Mouse (Mus musculus) intestine, embryonic 16.5 days (tissue): ENCODE results near the gene Kidins220. TPM values are rescaled to one million over a fixed set of nuclear protein-coding genes. Genes with fewer than 3 reads are reported as not detected.

Source experiments
- ATAC-seq: fragments of 200-750 bp; cut with Nextera tagmentation; 2 replicates; pipeline ENCODE4 v1.8.0; 2017; ENCODE audit warnings: moderate TSS enrichment, moderate library complexity
- H3K27ac ChIP-seq: fragments of 300-500 bp; sonication (generic); 2 replicates; pipeline ENCODE4 v1.5.1; 2014; ENCODE audit warnings: mild to moderate bottlenecking, low read length
- H3K27me3 ChIP-seq: fragments of 300-500 bp; sonication (generic); replicated peaks from 2 replicates; pipeline ENCODE4 v1.6.1; 2014; ENCODE audit warnings: low read length, control low read depth, mixed read lengths; ENCODE audit not compliant: control insufficient read depth, insufficient read depth
- H3K36me3 ChIP-seq: fragments of 300-500 bp; sonication (generic); 2 replicates; pipeline ENCODE4 v1.6.1; 2014; ENCODE audit warnings: low read length, control low read depth; ENCODE audit not compliant: control insufficient read depth, insufficient read depth
- H3K4me1 ChIP-seq: fragments of 300-500 bp; sonication (generic); 2 replicates; pipeline ENCODE4 v1.6.1; 2014; ENCODE audit warnings: low read length, control low read depth, mixed read lengths; ENCODE audit not compliant: control insufficient read depth, insufficient read depth
- H3K4me2 ChIP-seq: fragments of 300-500 bp; sonication (generic); 2 replicates; pipeline ENCODE4 v1.6.1; 2014; ENCODE audit warnings: low read depth, low read length, control low read depth
- H3K4me3 ChIP-seq: fragments of 300-500 bp; sonication (generic); 2 replicates; pipeline ENCODE4 v1.5.1; 2014; ENCODE audit warnings: mild to moderate bottlenecking, low read length
- H3K9ac ChIP-seq: fragments of 300-500 bp; sonication (generic); 2 replicates; pipeline ENCODE4 v1.6.1; 2014; ENCODE audit warnings: low read depth, low read length
- H3K9me3 ChIP-seq: fragments of 300-500 bp; sonication (generic); 2 replicates; pipeline ENCODE4 v1.6.1; 2016; ENCODE audit warnings: low read length, control low read depth; ENCODE audit not compliant: control insufficient read depth
- WGBS: fragments of 180-500 bp; shearing (Covaris S2); extraction: QIAGEN DNeasy Blood & Tissue Kit; methylation state at CpG from one replicate; pipeline ENCODE4 v1.1.7; 2014; 5-methylcytosine and 5-hydroxymethylcytosine counted together
- polyA plus RNA-seq: library from polyadenylated mRNA; unstranded; fragments of >200 nt; fragmentation: Nextera tagmentation; extraction: Ambion mirVana; gene quantifications from 2 replicates; pipeline ENCODE4 v1.2.1, GENCODE M21; 2015

Kidins220 gene
- polyA plus RNA-seq, 1 experiment from 2014 or later: 19.1 TPM

- Histone ChIP-seq H3K27ac (no peak overlapping the region), H3K4me2 (no peak overlapping the region), H3K4me3 (no peak overlapping the region), H3K9ac (no peak overlapping the region), H3K36me3 (peaks cover 8% of the 10 kb centered on the region), H3K4me1 (no peaks in the 10 kb centered on the region), H3K9me3 (no peaks in the 10 kb centered on the region), H3K27me3 (no peaks in the 10 kb centered on the region)
- no peak for ATAC-seq
- WGBS: 91% methylated on average over 7 of the region's 7 CpGs
Observed at GRCm38 (mm10) chr12:25060901-25061300, 86.2 kb downstream of the Kidins220 start.

DNA sequence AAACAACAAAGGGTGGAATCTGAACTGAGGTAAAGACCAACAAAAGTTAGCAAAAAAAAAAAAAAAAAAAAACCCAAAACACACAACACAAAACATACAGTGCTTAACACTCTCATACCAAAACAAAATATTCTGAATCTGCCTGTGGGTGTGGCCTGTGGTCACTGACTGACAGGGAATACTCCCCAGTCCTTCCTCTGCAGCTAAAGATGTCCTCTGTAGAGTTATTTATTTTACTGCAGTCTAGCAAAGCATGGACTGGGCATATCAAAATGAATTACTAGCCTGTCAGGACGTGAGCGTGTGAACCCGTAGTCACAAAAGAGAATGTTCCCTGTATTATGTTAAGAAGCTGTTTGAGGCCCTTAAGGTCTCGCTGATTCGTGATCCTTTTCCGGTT is 87.5 kb downstream of the Kidins220 start:
- 70% methylated on average over 6 of the region's 6 CpGs for WGBS
- H3K4me2 ChIP-seq: no peak overlapping the region
- H3K4me1 ChIP-seq: no peaks in the 10 kb centered on the region
- H3K36me3 ChIP-seq: peaks cover 8% of the 10 kb centered on the region
- no peak for ATAC-seq
- no peak overlapping the region for H3K9ac ChIP-seq
- H3K4me3 ChIP-seq: no peak overlapping the region
- no peaks in the 10 kb centered on the region for H3K27me3 ChIP-seq
- no peaks in the 10 kb centered on the region for H3K9me3 ChIP-seq
- H3K27ac ChIP-seq: no peak overlapping the region

- no peak overlapping the region for H3K4me3 ChIP-seq
- no peak overlapping the region for H3K9ac ChIP-seq
- 82% methylated on average over 4 of the region's 4 CpGs for WGBS
- H3K4me2 ChIP-seq: no peak overlapping the region
- H3K27me3 ChIP-seq: no peaks in the 10 kb centered on the region
- no peaks in the 10 kb centered on the region for H3K9me3 ChIP-seq
- H3K4me1 ChIP-seq: no peaks in the 10 kb centered on the region
- no peak overlapping the region for H3K27ac ChIP-seq
- no peaks in the 10 kb centered on the region for H3K36me3 ChIP-seq
- ATAC-seq: no peak
Observed at GRCm38 (mm10) chr12:25073374-25073773, 98.6 kb downstream of the Kidins220 start.

DNA sequence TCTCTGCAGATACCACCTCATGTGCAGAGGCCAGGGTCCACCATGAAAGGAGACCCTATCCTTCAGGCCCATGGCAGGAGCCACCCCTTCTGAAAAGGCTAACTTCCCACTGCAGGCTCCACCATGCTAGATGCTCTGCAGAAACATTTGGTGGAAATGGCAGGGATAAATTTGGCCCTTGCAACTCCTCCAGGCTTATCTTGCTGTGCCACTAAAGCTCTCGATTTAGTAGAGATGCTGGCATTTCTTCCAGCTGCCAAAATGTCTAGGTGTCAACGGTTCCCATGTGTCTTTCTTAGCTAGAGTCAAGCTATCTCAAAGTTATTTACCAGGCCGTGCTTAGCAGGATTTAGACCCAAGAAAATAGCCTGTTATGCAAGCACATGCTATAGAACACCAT is 99.6 kb downstream of the Kidins220 start:
- H3K9me3 ChIP-seq: no peaks in the 10 kb centered on the region
- 82% methylated on average over 3 of the region's 3 CpGs for WGBS

GRCm38 (mm10) chr12:25083260-25084178 is 108.8 kb downstream of the Kidins220 start:
- H3K9me3 ChIP-seq: no peaks in the 10 kb centered on the region
- H3K27ac ChIP-seq: no peak overlapping the region
- H3K4me3 ChIP-seq: no peak overlapping the region
- ATAC-seq: peak; percentile 50; the same call in 1 of the 2 replicates
- H3K27me3 ChIP-seq: no peaks in the 10 kb centered on the region
- H3K36me3 ChIP-seq: no peaks in the 10 kb centered on the region
- H3K4me2 ChIP-seq: no peak overlapping the region
- 44% methylated on average over 26 of the region's 26 CpGs for WGBS
- no peaks in the 10 kb centered on the region; the same call in 1 of the 2 replicates for H3K4me1 ChIP-seq
- no peak overlapping the region for H3K9ac ChIP-seq

More for the DNA sequence above, 99.6 kb downstream of the Kidins220 start:
- Histone ChIP-seq H3K4me3 (no peak overlapping the region), H3K4me2 (no peak overlapping the region), H3K9ac (no peak overlapping the region), H3K36me3 (no peaks in the 10 kb centered on the region), H3K4me1 (no peaks in the 10 kb centered on the region), H3K27ac (no peak overlapping the region), H3K27me3 (no peaks in the 10 kb centered on the region)
- no peak for ATAC-seq

- Histone ChIP-seq H3K4me3 (no peak overlapping the region), H3K9ac (no peak overlapping the region), H3K9me3 (no peaks in the 10 kb centered on the region), H3K4me1 (peaks cover 4% of the 10 kb centered on the region; the same call in 1 of the 2 replicates), H3K4me2 (no peak overlapping the region), H3K27ac (no peak overlapping the region), H3K36me3 (no peaks in the 10 kb centered on the region), H3K27me3 (no peaks in the 10 kb centered on the region)
- no peak for ATAC-seq
- WGBS: 71% methylated on average over 4 of the region's 4 CpGs
Observed at GRCm38 (mm10) chr12:25086966-25087365, 112.2 kb downstream of the Kidins220 start.

DNA sequence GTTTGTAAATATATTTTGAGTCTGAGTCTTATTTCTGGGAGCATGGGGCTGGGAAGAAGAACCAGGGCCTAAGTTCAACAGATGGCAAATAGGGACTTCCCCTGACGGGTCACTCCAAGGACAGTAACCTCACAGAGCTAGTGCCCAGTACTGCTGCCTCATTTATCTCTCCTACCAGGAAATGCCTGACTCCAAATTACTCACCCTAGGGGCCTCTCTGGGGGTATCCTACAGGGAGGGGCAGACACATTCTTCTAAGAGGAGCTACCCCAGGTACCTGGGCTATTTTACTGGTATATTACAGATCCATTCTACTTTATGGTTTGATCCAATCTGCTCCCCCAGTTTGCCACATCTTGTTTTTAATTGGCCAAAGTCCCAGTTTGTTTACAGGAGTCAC is 114.7 kb downstream of the Kidins220 start:
- Histone ChIP-seq H3K9me3 (no peaks in the 10 kb centered on the region), H3K4me3 (no peak overlapping the region), H3K4me1 (peaks cover 16% of the 10 kb centered on the region; the same call in 1 of the 2 replicates), H3K27me3 (no peaks in the 10 kb centered on the region), H3K27ac (no peak overlapping the region), H3K4me2 (no peak overlapping the region), H3K36me3 (no peaks in the 10 kb centered on the region), H3K9ac (no peak overlapping the region)
- 50% methylated on average over 1 of the region's 1 CpGs for WGBS
- ATAC-seq: peak; percentile 22; the same call in 1 of the 2 replicates

DNA sequence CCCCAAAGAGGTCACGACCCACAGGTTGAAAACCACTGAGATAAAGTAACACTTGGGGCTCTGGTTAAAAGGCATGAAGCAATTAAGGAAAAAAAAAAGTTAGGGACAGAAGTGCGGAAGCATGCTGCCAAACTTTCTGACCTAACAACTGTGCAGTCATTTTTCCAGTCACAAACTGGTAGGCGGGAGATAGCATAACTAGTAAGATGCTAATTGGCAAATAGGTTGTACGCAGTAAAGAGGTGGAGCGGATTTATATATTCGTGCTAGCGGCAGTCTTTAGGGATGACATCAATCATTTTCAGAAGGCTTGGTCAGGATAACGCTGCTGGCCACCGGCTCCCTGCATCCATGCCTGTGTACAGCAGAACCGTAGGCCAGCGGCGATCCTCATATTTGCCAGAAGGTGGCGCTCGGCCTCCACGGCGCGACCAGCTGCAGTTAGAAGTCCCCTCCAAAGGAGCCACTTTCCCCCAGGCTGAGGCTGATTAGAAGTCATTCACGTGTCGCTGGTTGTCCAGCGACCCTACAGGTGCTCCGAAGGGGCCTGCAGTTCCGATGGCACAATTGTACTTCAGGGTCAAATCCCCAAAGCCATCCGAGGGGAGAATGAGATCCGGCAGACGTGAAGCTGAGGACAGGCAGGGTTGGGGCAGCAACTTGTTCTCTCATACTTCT is 117.4 kb downstream of the Kidins220 start:
- no peaks in the 10 kb centered on the region for H3K36me3 ChIP-seq
- H3K27ac ChIP-seq: peak overlapping the region; percentile 81
- no peaks in the 10 kb centered on the region for H3K9me3 ChIP-seq
- peaks cover 20% of the 10 kb centered on the region for H3K4me1 ChIP-seq
- peak overlapping the region; percentile 62 for H3K4me2 ChIP-seq
- peak; percentile 43 for ATAC-seq
- 8% methylated on average over 25 of the region's 25 CpGs for WGBS
- H3K27me3 ChIP-seq: no peaks in the 10 kb centered on the region
- peak overlapping the region; percentile 68 for H3K9ac ChIP-seq
- peak overlapping the region; percentile 48 for H3K4me3 ChIP-seq

- Histone ChIP-seq H3K4me2 (peak overlapping the region; percentile 62), H3K9me3 (no peaks in the 10 kb centered on the region), H3K9ac (peak overlapping the region; percentile 68), H3K4me3 (peak overlapping the region; percentile 48), H3K27ac (peak overlapping the region; percentile 81), H3K36me3 (no peaks in the 10 kb centered on the region), H3K4me1 (peaks cover 26% of the 10 kb centered on the region), H3K27me3 (no peaks in the 10 kb centered on the region)
- WGBS: 2% methylated on average over 17 of the region's 17 CpGs
- ATAC-seq: peak; percentile 50
Observed at GRCm38 (mm10) chr12:25092751-25093211, 118.1 kb downstream of the Kidins220 start.
